Comparison of ENCODE assay signal across 26 mouse cellular contexts in the genomic region with DNA sequence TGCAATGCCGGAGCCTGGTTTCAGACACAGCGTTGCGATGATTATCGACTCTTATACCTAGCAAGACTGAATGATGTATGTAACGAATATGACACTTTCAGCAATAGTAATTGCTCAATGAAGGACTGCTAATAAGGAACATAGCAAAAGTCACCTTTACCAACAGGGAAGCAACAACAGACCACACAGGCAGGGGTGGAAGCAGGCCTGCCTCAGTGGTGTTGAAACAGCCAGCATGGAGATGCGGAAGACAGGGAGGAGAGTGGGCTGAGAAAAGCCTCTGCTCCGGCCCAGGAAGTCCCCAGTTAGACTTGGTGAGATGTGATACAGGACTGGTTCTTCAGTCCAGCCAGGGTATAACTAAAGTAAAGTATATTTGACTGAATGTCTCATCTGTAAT. TPM values are rescaled to one million over a fixed set of nuclear protein-coding genes. Genes with fewer than 3 reads are reported as not detected.
"Had no signal": no experiment of that assay in that cellular context is flagged by ENCODE, and none has a peak within 500 bp of the region (broad histone marks: within the 10 kb centered on the region; RNA-seq: fewer than 3 reads in every experiment).

No protein-coding gene starts in this region.

- H3K27ac ChIP-seq: gastrocnemius, adult 2 months; heart, adult 2 months; hindbrain, embryonic 12.5 days; hindbrain, embryonic 14.5 days; intestine, embryonic 15.5 days; limb, embryonic 13.5 days; limb, embryonic 15.5 days; liver, embryonic 12.5 days; liver, embryonic 14.5 days had no signal

- H3K4me3 ChIP-seq: gastrocnemius, adult 2 months; heart, adult 2 months; heart, embryonic 12.5 days; hindbrain, embryonic 12.5 days; intestine, embryonic 15.5 days; limb, embryonic 13.5 days; limb, embryonic 15.5 days; liver, embryonic 12.5 days had no signal

- ATAC-seq: forebrain, embryonic 16.5 days; hindbrain, embryonic 16.5 days; inflammation-experienced regulatory T-cells, adult 6 months; intestine, embryonic 15.5 days; intestine, postnatal 0 days; liver, embryonic 12.5 days had no signal

- DNase-seq: gastrocnemius, adult 2 months; gastrocnemius, postnatal 10 days; gastrocnemius, postnatal 25 days; heart, adult 2 months; heart, postnatal 10 days; heart, postnatal 36 days; kidney, adult 18-20 months; kidney, adult 8-10 months; kidney, postnatal 10 days; kidney, postnatal 25 days; kidney, postnatal 4 days; layer of hippocampus, adult 9-11 months; left cerebral cortex, postnatal 4 days had no signal

RNA-seq across cellular contexts. Expression of a gene that starts 36.5 kb away (rescaled TPM):
- total RNA-seq: hematopoietic stem cell, adult 5-6 weeks had no signal
